Mouse (Mus musculus): Measurements from ENCODE around the gene Neil3. TPM values are rescaled to one million over a fixed set of nuclear protein-coding genes. Genes with fewer than 3 reads are reported as not detected.
"Not testable (repeated sequence)": the region's sequence is repeated elsewhere in the genome, so short reads cannot be mapped to it uniquely, and the experiment has no call there.

Neil3 gene
- polyA plus RNA-seq, 2 experiments: 24.7 to 26.7 TPM

- WGBS (ENCODE audit: insufficient replicate concordance): 71% methylated on average over 10 of the region's 10 CpGs
- Histone ChIP-seq H3K27me3 (ENCODE audit: control insufficient read depth, insufficient read depth, low read length) (no peaks in the 10 kb centered on the region), H3K9ac (replicated peaks) (no peak overlapping the region), H3K36me3 (replicated peaks; ENCODE audit: control insufficient read depth, insufficient read depth, low read depth) (no peaks in the 10 kb centered on the region), H3K4me3 (ENCODE audit: insufficient read depth in 1 of 2, low read depth in 2 of 2, low read length in 2 of 2) (no peak overlapping the region), H3K4me1 (replicated peaks; ENCODE audit: control insufficient read depth in 2 of 2, insufficient read depth in 2 of 2, low read length in 1 of 2) (no peaks in the 10 kb centered on the region), H3K27ac (no peak overlapping the region), H3K4me2 (ENCODE audit: low read depth) (no peak overlapping the region), H3K9me3 (ENCODE audit: control insufficient read depth, low read length) (no peaks in the 10 kb centered on the region)
- ATAC-seq (ENCODE audit: insufficient read depth) (no peak), DNase-seq (ENCODE audit: low read depth in 3 of 3, low spot score in 3 of 3) (no peak)
- TF ChIP-seq CTCF (IDR thresholded peaks at IDR 0.05; ENCODE audit: low read depth): no peak
- no peak for TF ChIP-seq EP300 (IDR thresholded peaks at IDR 0.05; ENCODE audit: low read depth)
These were observed 76.3 kb downstream of the Neil3 start for GRCm38 (mm10) chr8:53562441-53563040.

- DNase-seq (ENCODE audit: low read depth in 3 of 3, low spot score in 3 of 3) (no peak), ATAC-seq (ENCODE audit: insufficient read depth) (no peak)
- no peak overlapping the region for H3K4me2 ChIP-seq (ENCODE audit: low read depth)
- H3K9me3 ChIP-seq (ENCODE audit: control insufficient read depth, low read length): no peaks in the 10 kb centered on the region
- H3K4me1 ChIP-seq (replicated peaks; ENCODE audit: control insufficient read depth in 2 of 2, insufficient read depth in 2 of 2, low read length in 1 of 2): no peaks in the 10 kb centered on the region
- TF ChIP-seq CTCF (IDR thresholded peaks at IDR 0.05; ENCODE audit: low read depth) (no peak), EP300 (IDR thresholded peaks at IDR 0.05; ENCODE audit: low read depth) (no peak)
- WGBS (ENCODE audit: insufficient replicate concordance): 46% methylated on average over 2 of the region's 2 CpGs
- no peaks in the 10 kb centered on the region for H3K27me3 ChIP-seq (ENCODE audit: control insufficient read depth, insufficient read depth, low read length)
- H3K27ac ChIP-seq: no peak overlapping the region
- H3K4me3 ChIP-seq (ENCODE audit: insufficient read depth in 1 of 2, low read depth in 2 of 2, low read length in 2 of 2): no peak overlapping the region
- H3K36me3 ChIP-seq (replicated peaks; ENCODE audit: control insufficient read depth, insufficient read depth, low read depth): no peaks in the 10 kb centered on the region
- no peak overlapping the region for H3K9ac ChIP-seq (replicated peaks)
These were observed 99.3 kb downstream of the Neil3 start for GRCm38 (mm10) chr8:53539585-53539984.

GRCm38 (mm10) chr8:53538049-53538448, 100.8 kb downstream of the Neil3 start:
- 50% methylated on average over 3 of the region's 3 CpGs for WGBS (ENCODE audit: insufficient replicate concordance)

More at GRCm38 (mm10) chr8:53538049-53538448, 100.8 kb downstream of the Neil3 start:
- not testable (repeated sequence) for H3K9ac ChIP-seq (replicated peaks); DNase-seq (ENCODE audit: low read depth in 3 of 3, low spot score in 3 of 3); H3K4me1 ChIP-seq (replicated peaks; ENCODE audit: control insufficient read depth in 2 of 2, insufficient read depth in 2 of 2, low read length in 1 of 2); H3K4me3 ChIP-seq (ENCODE audit: insufficient read depth in 1 of 2, low read depth in 2 of 2, low read length in 2 of 2); H3K27me3 ChIP-seq (ENCODE audit: control insufficient read depth, insufficient read depth, low read length); H3K36me3 ChIP-seq (replicated peaks; ENCODE audit: control insufficient read depth, insufficient read depth, low read depth); H3K4me2 ChIP-seq (ENCODE audit: low read depth); H3K27ac ChIP-seq; ATAC-seq (ENCODE audit: insufficient read depth); H3K9me3 ChIP-seq (ENCODE audit: control insufficient read depth, low read length)

Other genes starting within 250 kb of the Neil3 start
- 3.0 and 5.3 TPM in 2 replicates for gene Aga, start 127.3 kb downstream of the Neil3 start, polyA plus RNA-seq (2012; rRNA removed)
- gene Aga, start 127.3 kb downstream of the Neil3 start, polyA plus RNA-seq (2014; fragmentation: Nextera tagmentation; extraction: Ambion mirVana): 14.1 and 17.0 TPM in 2 replicates